Mouse (Mus musculus) T-helper 1 cell (primary cell): Measurements from ENCODE around the gene Etnk2.

Experiments
- in situ Hi-C: fragments of 300-600 bp; cut with MboI, MseI; formaldehyde crosslinking; loops from one replicate; pipeline ENCODE4 v1.15.1; 2025; ENCODE audit warnings: high pct_unique_total_duplicates

Gene Etnk2

GRCm38 (mm10) chr1:133415086-133415485, 51.7 kb downstream of the Etnk2 start:
- in situ Hi-C loops = no loop called here

- in situ Hi-C loops = no loop called here
These were observed 52.1 kb downstream of the Etnk2 start for GRCm38 (mm10) chr1:133415505-133415904.

GRCm38 (mm10) chr1:133416472-133416871, 53.1 kb downstream of the Etnk2 start:
- in situ Hi-C loops = no loop called here

- in situ Hi-C loops = no loop called here
These were observed 53.7 kb downstream of the Etnk2 start for GRCm38 (mm10) chr1:133417113-133417512.

GRCm38 (mm10) chr1:133417539-133417938, 54.2 kb downstream of the Etnk2 start:
- in situ Hi-C loops = no loop called here

- in situ Hi-C loops = no loop called here
These were observed 54.9 kb downstream of the Etnk2 start for GRCm38 (mm10) chr1:133418164-133418800.

- in situ Hi-C loops = no loop called here
These were observed 55.9 kb downstream of the Etnk2 start for GRCm38 (mm10) chr1:133419178-133419834.

GRCm38 (mm10) chr1:133420491-133420890, 57.1 kb downstream of the Etnk2 start:
- in situ Hi-C loops = loop anchor here (10.0 kb wide), 1 partner anchor 1566 kb away; no protein-coding TSS in a partner anchor

GRCm38 (mm10) chr1:133421061-133421460, 57.7 kb downstream of the Etnk2 start:
- in situ Hi-C loops = loop anchor here (10.0 kb wide), 1 partner anchor 1566 kb away; no protein-coding TSS in a partner anchor

GRCm38 (mm10) chr1:133421975-133422570, 58.7 kb downstream of the Etnk2 start:
- in situ Hi-C loops = loop anchor here (10.0 kb wide), 1 partner anchor 1567 kb away; no protein-coding TSS in a partner anchor

- in situ Hi-C loops = loop anchor here (10.0 kb wide), 1 partner anchor 1568 kb away; no protein-coding TSS in a partner anchor
These were observed 59.3 kb downstream of the Etnk2 start for GRCm38 (mm10) chr1:133422615-133423161.

GRCm38 (mm10) chr1:133423166-133423542, 59.8 kb downstream of the Etnk2 start:
- in situ Hi-C loops = loop anchor here (10.0 kb wide), 1 partner anchor 1568 kb away; no protein-coding TSS in a partner anchor

GRCm38 (mm10) chr1:133423543-133424480, 60.4 kb downstream of the Etnk2 start, which contains the start of gene Sox13:
Gene Sox13 (minus strand): TSS chr1:133424377.
- in situ Hi-C loops = loop anchor here (10.0 kb wide), 1 partner anchor 1569 kb away; no protein-coding TSS in a partner anchor

- in situ Hi-C loops = loop anchor here (10.0 kb wide), 1 partner anchor 1570 kb away; no protein-coding TSS in a partner anchor
These were observed 61.3 kb downstream of the Etnk2 start for GRCm38 (mm10) chr1:133424547-133425140.
